Mouse (Mus musculus) spleen, postnatal 36 days (tissue): ENCODE measurements around the gene Slc35f3.
A peak's percentile ranks its signal among the peaks of the same experiment; 100 is the strongest.
"Not testable (repeated sequence)": the region's sequence is repeated elsewhere in the genome, so short reads cannot be mapped to it uniquely, and the experiment has no call there.

Source experiments
- DNase-seq, 2 experiments: peaks; one replicate each; pipeline ENCODE4 v3.0.0; 2022; ENCODE audit warnings: low spot score in 2 of 2, mixed read lengths in 1 of 2

The Slc35f3 gene

DNA sequence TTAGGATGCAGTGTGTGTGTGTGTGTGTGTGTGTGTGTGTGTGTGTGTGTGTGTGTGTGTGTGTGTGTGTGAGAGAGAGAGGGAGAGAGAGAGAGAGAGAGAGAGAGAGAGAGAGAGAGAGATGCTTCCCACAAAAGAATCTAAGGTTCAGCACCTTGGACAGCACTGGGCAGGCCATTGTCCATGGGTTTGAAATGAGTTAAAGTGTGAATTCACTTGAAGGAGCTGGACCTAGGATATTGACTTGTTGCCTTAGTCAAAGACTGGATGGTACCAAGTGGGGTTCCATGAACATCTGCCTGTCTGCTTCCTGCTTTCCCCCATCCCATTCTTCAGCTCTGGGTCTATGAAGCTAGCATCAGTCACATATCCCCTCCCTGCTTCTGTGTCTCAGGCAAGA, 106.2 kb downstream of the Slc35f3 start:
- DNase-seq: not testable (repeated sequence)

DNA sequence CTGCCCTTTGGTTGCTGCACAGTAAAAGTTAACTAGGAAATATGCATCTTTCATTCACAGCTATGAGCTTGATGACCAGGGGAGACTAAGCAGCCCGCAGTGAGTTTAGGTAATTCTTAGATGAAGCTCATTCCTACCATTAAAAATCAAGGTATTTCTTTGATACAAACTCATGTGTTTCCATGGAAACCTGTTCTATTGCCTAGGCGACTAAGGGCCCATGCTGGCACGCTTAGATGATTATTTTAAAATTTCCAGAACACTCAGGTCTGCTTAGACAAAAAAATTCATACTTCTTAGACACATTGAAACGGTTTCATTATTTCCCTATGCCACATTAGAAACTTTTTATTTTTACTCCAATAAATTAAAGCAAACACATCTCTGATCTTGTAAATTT, 106.7 kb downstream of the Slc35f3 start:
- DNase-seq: no peak

DNA sequence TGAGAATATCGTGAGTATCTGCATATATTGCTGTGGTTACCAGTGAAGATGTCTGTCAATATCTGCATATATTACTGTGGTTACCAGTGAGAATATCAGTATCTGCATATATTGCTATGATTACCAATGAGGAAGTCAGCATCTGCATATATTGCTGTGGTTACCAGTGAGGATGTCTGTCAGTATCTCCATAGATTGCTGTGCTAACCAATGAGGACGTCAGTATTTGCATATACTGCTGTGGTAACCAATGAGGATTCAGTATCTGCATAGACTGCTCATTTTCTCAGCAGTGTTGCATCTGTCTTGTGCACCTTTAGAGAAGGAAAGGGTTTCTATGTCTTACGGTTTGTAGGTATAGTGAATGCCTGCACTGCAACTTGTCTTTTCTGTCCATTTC, 122.5 kb downstream of the Slc35f3 start:
- DNase-seq: no peak

DNA sequence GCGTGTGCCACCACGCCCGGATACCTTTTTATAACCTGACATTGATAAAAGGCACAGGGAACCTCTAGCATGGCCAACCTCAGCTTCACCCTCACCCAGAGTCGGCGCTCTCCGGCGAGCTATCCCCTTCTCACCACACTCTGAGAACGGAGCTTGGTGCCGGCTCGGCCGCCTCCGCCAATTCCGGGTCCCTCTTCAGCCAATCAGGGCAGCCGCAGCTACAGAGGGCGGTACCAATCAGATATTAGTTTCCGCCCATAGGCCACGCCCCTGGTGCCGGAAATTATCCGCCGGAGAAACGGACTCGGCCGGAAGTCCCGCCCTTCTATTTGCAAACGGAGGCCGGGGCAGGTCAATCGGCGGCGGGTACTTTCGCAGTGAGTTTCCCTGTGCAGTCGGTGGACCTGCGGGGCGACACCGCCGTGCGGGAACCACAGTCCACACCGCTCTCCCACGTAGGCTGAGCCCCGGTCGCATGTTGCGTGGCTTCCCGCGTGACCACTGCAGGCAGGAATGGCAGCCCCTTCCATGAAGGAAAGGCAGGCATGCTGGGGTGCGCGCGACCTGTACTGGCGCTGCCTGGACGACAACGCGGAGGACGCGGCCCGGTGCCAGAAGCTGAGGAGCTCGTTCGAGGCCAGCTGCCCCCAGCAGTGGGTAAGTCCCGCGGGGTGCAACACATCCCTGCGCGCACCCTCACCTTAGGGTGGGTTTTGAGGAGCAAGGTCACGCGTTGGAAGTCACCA, 124.0 kb downstream of the Slc35f3 start, which contains the start of gene Coa6:
Coa6 (plus strand) TSS at position 342 of the 746 bp plus-strand sequence.
- DNase-seq: peak; percentile 97

DNA sequence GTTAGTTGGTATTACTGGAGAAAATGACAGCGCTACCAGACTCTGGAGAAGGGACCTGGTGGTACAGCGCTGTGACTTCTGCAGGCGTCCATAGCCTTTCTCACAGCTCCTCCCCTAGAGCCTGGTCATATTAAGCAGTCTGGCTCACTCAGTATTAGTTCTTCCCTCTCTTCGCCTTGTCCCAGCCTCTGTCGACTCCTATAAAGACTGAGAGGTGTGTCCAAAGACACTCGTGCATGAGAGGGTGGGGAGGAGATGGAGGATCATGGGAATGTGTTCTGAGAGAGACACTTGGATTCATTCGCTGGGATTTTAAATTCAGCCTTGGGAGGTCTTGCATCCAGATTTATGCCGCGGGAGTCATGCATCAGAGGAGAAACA, 124.6 kb downstream of the Slc35f3 start:
- peak in 1 of 2 experiments; percentile 3 for DNase-seq

DNA sequence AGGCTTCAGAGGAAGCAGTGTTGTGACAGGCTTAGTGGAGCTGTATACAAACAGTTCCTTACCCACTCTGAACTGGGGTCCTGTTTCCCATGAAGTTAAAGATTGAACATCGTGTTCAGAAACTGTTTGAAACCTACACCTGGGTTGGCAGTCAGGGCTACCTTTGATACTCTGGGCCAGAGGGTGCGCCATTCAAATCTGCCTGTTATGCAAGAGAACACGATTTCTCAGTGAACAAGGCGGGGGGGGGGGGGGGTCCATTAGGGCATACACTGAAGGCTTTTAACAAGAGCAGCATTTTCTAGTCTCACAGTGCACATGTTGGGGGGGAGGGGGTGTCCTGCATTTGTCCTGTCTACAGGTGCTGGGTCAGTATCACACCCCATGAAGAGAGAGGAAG, 125.8 kb downstream of the Slc35f3 start:
- DNase-seq: no peak

DNA sequence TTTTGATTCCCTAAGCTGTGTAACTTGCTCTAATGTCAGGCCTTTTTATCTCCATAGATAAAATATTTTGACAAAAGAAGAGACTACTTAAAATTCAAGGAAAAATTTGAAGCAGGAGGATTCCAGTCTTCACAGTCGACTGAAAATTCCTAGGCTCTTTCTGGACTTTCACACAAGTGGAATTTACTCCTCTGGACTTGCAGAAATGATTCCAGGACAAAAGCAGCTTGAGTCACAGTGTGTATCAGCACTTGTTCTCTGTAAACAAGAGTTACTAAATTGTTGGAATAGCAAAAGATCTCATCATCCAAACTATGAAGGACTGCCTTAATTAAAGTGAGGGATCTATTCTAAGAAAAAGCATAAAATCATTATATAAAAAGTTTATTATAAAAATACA, 126.6 kb downstream of the Slc35f3 start:
- DNase-seq: no peak

DNA sequence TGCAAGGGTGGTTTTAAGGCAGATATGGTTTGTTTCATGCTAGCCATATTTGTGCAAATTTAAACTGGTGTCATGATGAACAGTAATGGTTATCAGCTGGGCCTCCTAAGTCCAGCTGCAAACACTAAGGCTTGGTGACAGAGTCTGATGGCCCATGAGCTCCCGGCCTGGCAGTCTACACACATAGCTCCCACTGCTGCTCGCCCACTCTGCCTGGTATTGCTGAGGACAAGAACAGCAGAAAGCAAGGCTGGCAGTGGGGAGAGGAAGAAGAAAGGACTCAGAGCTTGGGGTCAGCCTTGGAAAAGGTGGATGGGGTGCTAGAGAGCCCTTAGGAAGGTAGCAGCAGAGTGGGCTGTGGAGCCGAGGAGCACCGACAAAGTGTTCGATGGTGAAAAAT, 131.3 kb downstream of the Slc35f3 start:
- DNase-seq: no peak

DNA sequence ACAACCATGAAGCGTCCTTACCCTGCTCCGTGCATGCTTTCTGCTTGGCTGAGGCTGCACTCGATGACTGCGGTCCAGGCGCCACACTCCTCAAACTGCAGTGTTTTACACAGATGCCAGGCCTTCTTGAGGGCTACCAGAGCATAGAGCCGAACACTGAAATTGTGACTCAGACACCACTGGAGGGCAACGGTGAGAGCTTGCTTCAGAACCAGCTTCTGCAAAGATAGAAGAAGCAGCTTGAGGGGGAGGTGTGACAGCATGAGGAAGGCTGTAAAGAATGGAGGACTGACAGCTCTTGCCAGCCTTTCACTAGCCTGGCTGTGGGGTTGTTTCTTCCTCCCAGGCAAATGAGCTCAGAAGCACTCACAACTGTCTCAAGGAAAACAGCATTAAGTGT, 135.5 kb downstream of the Slc35f3 start:
- no peak for DNase-seq

DNA sequence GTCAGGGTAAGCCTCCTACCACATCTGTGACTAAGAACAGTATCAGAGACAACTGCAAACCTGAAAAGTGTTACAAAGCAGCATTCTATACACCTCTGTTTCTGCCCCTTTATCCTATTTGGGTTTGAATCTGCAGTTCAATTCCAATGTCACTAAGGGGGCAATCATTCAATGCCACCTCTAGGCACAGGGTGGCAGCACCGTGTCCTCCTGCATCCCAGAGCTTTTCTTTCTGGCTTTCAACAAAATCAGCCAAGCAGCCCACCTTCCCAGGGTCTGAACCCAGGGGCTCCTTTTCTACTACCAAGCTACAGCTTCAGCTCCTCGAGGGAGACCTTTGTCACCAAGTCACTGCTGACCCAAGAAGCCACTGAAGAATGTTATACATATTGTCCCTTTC, 140.6 kb downstream of the Slc35f3 start:
- DNase-seq: no peak
